In the genomic region with DNA sequence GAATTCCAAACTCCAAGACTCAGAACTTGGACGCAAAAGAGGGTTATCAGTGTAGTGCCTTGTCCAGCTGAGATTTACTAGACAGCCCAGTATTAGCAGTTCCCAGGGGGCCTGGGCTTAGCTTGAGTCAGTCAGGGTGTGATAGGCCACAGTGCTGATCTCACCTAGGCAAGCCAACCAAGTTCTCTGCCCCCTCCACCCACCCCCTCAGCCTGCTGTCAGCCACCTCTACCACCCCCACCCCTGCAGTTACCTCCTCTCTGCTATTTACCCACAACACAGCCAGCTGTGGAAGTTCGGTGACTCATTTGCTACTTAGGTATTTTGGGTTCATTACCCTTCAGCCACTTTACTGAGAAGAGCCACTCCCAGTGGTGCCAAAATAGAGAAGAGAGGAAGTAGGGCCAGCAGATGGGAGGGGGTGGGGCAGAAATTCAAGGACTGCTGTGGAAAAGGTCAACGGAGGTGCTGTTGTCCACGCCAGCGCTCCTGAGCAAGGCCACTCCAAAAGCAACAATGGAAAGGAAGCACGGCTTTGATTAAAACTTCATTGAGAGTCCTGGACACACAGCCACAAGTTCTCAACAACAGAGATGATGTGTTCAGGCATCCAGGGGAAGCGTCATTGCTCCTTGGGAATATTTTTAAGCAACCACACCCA, we compare ENCODE assay signal across 8 mouse cellular contexts. TPM values are rescaled to one million over a fixed set of nuclear protein-coding genes. Genes with fewer than 3 reads are reported as not detected.
DNase-seq lines count a peak whose midpoint lies in the region; ATAC-seq and TF ChIP-seq lines count a peak whose summit lies in the region.

No protein-coding gene starts in this region.

- H3K4me1 ChIP-seq in kidney, adult 2 months (ENCODE audit: control insufficient read depth, insufficient read depth, low read length), result no peaks in the 10 kb centered on the region
- H3K4me1 ChIP-seq in forebrain, embryonic 16.5 days (replicated peaks; ENCODE audit: control insufficient read depth, insufficient read depth, low read length), result no peaks in the 10 kb centered on the region

- no peak overlapping the region for H3K4me3 ChIP-seq in kidney, adult 2 months (ENCODE audit: insufficient read depth, low read depth, low read length)
- H3K4me3 ChIP-seq in macrophage (ENCODE audit: inconsistent target), result no peak overlapping the region
- no peak overlapping the region for H3K4me3 ChIP-seq in forebrain, embryonic 16.5 days (replicated peaks; ENCODE audit: low read length)

- 48% methylated on average over 7 of the region's 7 CpGs for WGBS in kidney, adult 2 months
- 67% methylated on average over 6 of the region's 7 CpGs for WGBS in macrophage (ENCODE audit: missing documents)
- WGBS in forebrain, embryonic 16.5 days, result 71% methylated on average over 7 of the region's 7 CpGs

- no peaks in the 10 kb centered on the region for H3K27me3 ChIP-seq in kidney, adult 2 months (replicated peaks; ENCODE audit: control insufficient read depth, insufficient read depth, low read length)
- H3K27me3 ChIP-seq in forebrain, embryonic 16.5 days (replicated peaks; ENCODE audit: control insufficient read depth, insufficient read depth, low read length), result no peaks in the 10 kb centered on the region

- no peak overlapping the region for H3K4me2 ChIP-seq in forebrain, embryonic 16.5 days (ENCODE audit: low read length)

- peak overlapping the region; percentile 68; the same call in 1 of the 2 replicates for H3K27ac ChIP-seq in kidney, adult 2 months (ENCODE audit: insufficient read depth, low read depth, low read length)
- H3K27ac ChIP-seq in macrophage, result peak overlapping the region; percentile 21; the same call in 1 of the 2 replicates
- H3K27ac ChIP-seq in forebrain, embryonic 16.5 days (ENCODE audit: low read length), result no peak overlapping the region

- TF ChIP-seq CTCF in kidney, adult 2 months (conservative IDR thresholded peaks at IDR 0.05; ENCODE audit: insufficient read depth, insufficient read length, low read depth, low read length), result no peak

- H3K36me3 ChIP-seq in kidney, adult 2 months (ENCODE audit: control insufficient read depth, insufficient read depth, low read length), result no peaks in the 10 kb centered on the region
- no peaks in the 10 kb centered on the region for H3K36me3 ChIP-seq in macrophage (ENCODE audit: inconsistent target)
- no peaks in the 10 kb centered on the region for H3K36me3 ChIP-seq in forebrain, embryonic 16.5 days (ENCODE audit: control insufficient read depth, insufficient read depth)

- H3K9ac ChIP-seq in forebrain, embryonic 16.5 days (replicated peaks; ENCODE audit: low read depth, low read length), result no peak overlapping the region

- TF ChIP-seq POLR2A in kidney, adult 2 months (IDR thresholded peaks at IDR 0.05; ENCODE audit: low read depth, low read length), result no peak

- no peaks in the 10 kb centered on the region for H3K9me3 ChIP-seq in forebrain, embryonic 16.5 days (ENCODE audit: control insufficient read depth, low read length)

- ATAC-seq in erythroid progenitor cell, adult 5-6 weeks (replicated peaks; ENCODE audit: low FRiP score, poor library complexity, severe bottlenecking), result no peak
- no peak for ATAC-seq in forebrain, embryonic 16.5 days

- H3K79me2 ChIP-seq in macrophage (ENCODE audit: inconsistent target), result no peaks in the 10 kb centered on the region

- peak; percentile 56 to 57 for DNase-seq in spleen, postnatal 36 days (ENCODE audit: low spot score in 2 of 2)
- DNase-seq in spleen, adult 12 weeks (ENCODE audit: low spot score), result no peak
- DNase-seq in gastrocnemius, postnatal 10 days, result peak; percentile 53
- peak; percentile 64 for DNase-seq in kidney, adult 2 months
- no peak for DNase-seq in yolk sac, embryonic 10.5 days (ENCODE audit: low spot score)

RNA-seq across cellular contexts. Expression of a gene that starts 24.5 kb away (rescaled TPM):
- total RNA-seq in gastrocnemius, postnatal 10 days (2021), result 100 to 1,000 TPM; 126 to 130 TPM
- polyA plus RNA-seq in kidney, adult 2 months (2012; rRNA removed), result 7.9 and 14.3 TPM in 2 replicates
- 10 to 100 TPM; 25.1 to 66.0 (median 44.9) TPM for total RNA-seq in macrophage (2018; cell fraction: chromatin; rRNA removed)
- 100 to 1,000 TPM in 8 of 26 experiments, 10 to 100 TPM in 18; 57.9 to 116 (median 95.8) TPM for total RNA-seq in macrophage (2018; cell fraction: cytosol; rRNA removed)
- 100 to 1,000 TPM in 1 of 26 experiments, 10 to 100 TPM in 25; 41.2 to 103 (median 61.2) TPM for total RNA-seq in macrophage (2018; cell fraction: nucleus; rRNA removed)
- 119 to 125 TPM (median 119 TPM) in 3 replicates for polyA plus RNA-seq in macrophage (2018)
- 157 and 193 TPM in 2 replicates for total RNA-seq in erythroid progenitor cell, adult 5-6 weeks (2015; ENCODE audit: low replicate concordance)
- 182 and 220 TPM in 2 replicates for total RNA-seq in erythroid progenitor cell, adult 5-6 weeks (2017; ENCODE audit: low replicate concordance)
- 67.7 and 87.5 TPM in 2 replicates for polyA plus RNA-seq in forebrain, embryonic 16.5 days (2015; fragmentation: Nextera tagmentation; extraction: Ambion mirVana)

RNA-seq across cellular contexts. Expression of a gene that starts 45.0 kb away (rescaled TPM):
- under 1 TPM; 0.19 to 0.29 TPM for total RNA-seq in gastrocnemius, postnatal 10 days (2021)
- 0.19 and 0.20 TPM in 2 replicates for polyA plus RNA-seq in kidney, adult 2 months (2012; rRNA removed)
- total RNA-seq in macrophage (2018; cell fraction: chromatin; rRNA removed), result 1 to 10 TPM in 6 of 26 experiments, under 1 TPM in 7, not detected in 13; 0.40 to 2.3 (median 0.98) TPM
- total RNA-seq in macrophage (2018; cell fraction: cytosol; rRNA removed), result 1 to 10 TPM in 11 of 26 experiments, under 1 TPM in 15; 0.24 to 2.1 (median 0.90) TPM
- total RNA-seq in macrophage (2018; cell fraction: nucleus; rRNA removed), result 1 to 10 TPM in 15 of 26 experiments, under 1 TPM in 10, not detected in 1; 0.30 to 3.7 (median 1.2) TPM
- polyA plus RNA-seq in macrophage (2018), result 0.30 to 1.9 TPM (median 1.1 TPM) in 3 replicates
- 1.1 TPM in 1 of 2 replicates, not detected in the other for total RNA-seq in erythroid progenitor cell, adult 5-6 weeks (2015; ENCODE audit: low replicate concordance)
- not detected in 2 replicates for total RNA-seq in erythroid progenitor cell, adult 5-6 weeks (2017; ENCODE audit: low replicate concordance)
- polyA plus RNA-seq in forebrain, embryonic 16.5 days (2015; fragmentation: Nextera tagmentation; extraction: Ambion mirVana), result 0.11 TPM in 1 of 2 replicates, not detected in the other

RNA-seq across cellular contexts. Expression of a gene that starts 45.1 kb away (rescaled TPM):
- total RNA-seq in gastrocnemius, postnatal 10 days (2021), result under 1 TPM in 1 of 2 experiments, not detected in 1; 0.36 TPM
- polyA plus RNA-seq in kidney, adult 2 months (2012; rRNA removed), result 0.28 TPM in 1 of 2 replicates, not detected in the other
- not detected for total RNA-seq in macrophage (2018; cell fraction: chromatin; rRNA removed)
- total RNA-seq in macrophage (2018; cell fraction: cytosol; rRNA removed), result under 1 TPM in 22 of 26 experiments, not detected in 4; 0.20 to 0.77 (median 0.42) TPM
- under 1 TPM in 3 of 26 experiments, not detected in 23; 0.58 to 0.75 (median 0.72) TPM for total RNA-seq in macrophage (2018; cell fraction: nucleus; rRNA removed)
- 0.26 to 0.61 TPM in 2 of 3 replicates, not detected in the other for polyA plus RNA-seq in macrophage (2018)
- not detected in 2 replicates for total RNA-seq in erythroid progenitor cell, adult 5-6 weeks (2015; ENCODE audit: low replicate concordance)
- not detected in 2 replicates for total RNA-seq in erythroid progenitor cell, adult 5-6 weeks (2017; ENCODE audit: low replicate concordance)
- 0.58 TPM in 1 of 2 replicates, not detected in the other for polyA plus RNA-seq in forebrain, embryonic 16.5 days (2015; fragmentation: Nextera tagmentation; extraction: Ambion mirVana)

Comparison
In these comparisons a context has a peak if more than half of its experiments do, and no peak if none do; other contexts are left out.
1. DNase-seq: peak in spleen, postnatal 36 days (2 of 2), gastrocnemius, postnatal 10 days (single experiment) and kidney, adult 2 months (single experiment); none in spleen, adult 12 weeks (single experiment) and yolk sac, embryonic 10.5 days (single experiment).